Mouse (Mus musculus): ENCODE measurements around the gene Nol7.

Nol7 gene

GRCm38 (mm10) chr13:43398297-43399080, at the start of gene Nol7:
Gene Nol7 (plus strand): TSS chr13:43398390.
- DNase-seq (ENCODE audit: low spot score in 2 of 2), result peak; percentile 95 to 96

GRCm38 (mm10) chr13:43349376-43349775, 48.8 kb upstream of the Nol7 start:
- no peak for DNase-seq (ENCODE audit: low spot score in 2 of 2)

- DNase-seq (ENCODE audit: low spot score in 2 of 2), result no peak
Measured at GRCm38 (mm10) chr13:43350489-43351169, 47.6 kb upstream of the Nol7 start.

GRCm38 (mm10) chr13:43353356-43353755, 44.8 kb upstream of the Nol7 start:
- DNase-seq (ENCODE audit: low spot score in 2 of 2), result no peak

- no peak for DNase-seq (ENCODE audit: low spot score in 2 of 2)
Measured at GRCm38 (mm10) chr13:43354362-43354761, 43.8 kb upstream of the Nol7 start.

GRCm38 (mm10) chr13:43356346-43357125, 41.7 kb upstream of the Nol7 start:
- DNase-seq (ENCODE audit: low spot score in 2 of 2), result no peak

GRCm38 (mm10) chr13:43360534-43360933, 37.7 kb upstream of the Nol7 start:
- no peak for DNase-seq (ENCODE audit: low spot score in 2 of 2)

- no peak for DNase-seq (ENCODE audit: low spot score in 2 of 2)
Measured at GRCm38 (mm10) chr13:43362353-43362752, 35.8 kb upstream of the Nol7 start.

GRCm38 (mm10) chr13:43364985-43365824, 33.0 kb upstream of the Nol7 start, which contains the start of gene Sirt5:
Gene Sirt5 (plus strand): TSS chr13:43365496.
- DNase-seq (ENCODE audit: low spot score in 2 of 2), result peak; percentile 78 to 89

- no peak for DNase-seq (ENCODE audit: low spot score in 2 of 2)
Measured at GRCm38 (mm10) chr13:43365825-43366184, 32.4 kb upstream of the Nol7 start.

- DNase-seq (ENCODE audit: low spot score in 2 of 2), result no peak
Measured at GRCm38 (mm10) chr13:43370063-43370462, 28.1 kb upstream of the Nol7 start.

GRCm38 (mm10) chr13:43372892-43373291, 25.3 kb upstream of the Nol7 start:
- no peak for DNase-seq (ENCODE audit: low spot score in 2 of 2)

GRCm38 (mm10) chr13:43374205-43374604, 24.0 kb upstream of the Nol7 start:
- no peak for DNase-seq (ENCODE audit: low spot score in 2 of 2)

GRCm38 (mm10) chr13:43374918-43375432, 23.2 kb upstream of the Nol7 start:
- no peak for DNase-seq (ENCODE audit: low spot score in 2 of 2)

- no peak for DNase-seq (ENCODE audit: low spot score in 2 of 2)
Measured at GRCm38 (mm10) chr13:43379989-43380388, 18.2 kb upstream of the Nol7 start.

- no peak for DNase-seq (ENCODE audit: low spot score in 2 of 2)
Measured at GRCm38 (mm10) chr13:43385321-43385720, 12.9 kb upstream of the Nol7 start.

GRCm38 (mm10) chr13:43397700-43398296, 392 bp upstream of the Nol7 start:
- DNase-seq (ENCODE audit: low spot score in 2 of 2), result no peak

- peak in 1 of 2 experiments; percentile 46 for DNase-seq (ENCODE audit: low spot score in 2 of 2)
Measured at GRCm38 (mm10) chr13:43399576-43399975, 1.4 kb downstream of the Nol7 start.

- no peak for DNase-seq (ENCODE audit: low spot score in 2 of 2)
Measured at GRCm38 (mm10) chr13:43412311-43412710, 14.1 kb downstream of the Nol7 start.

- DNase-seq (ENCODE audit: low spot score in 2 of 2), result no peak
Measured at GRCm38 (mm10) chr13:43413611-43414010, 15.4 kb downstream of the Nol7 start.

GRCm38 (mm10) chr13:43415249-43415648, 17.1 kb downstream of the Nol7 start:
- DNase-seq (ENCODE audit: low spot score in 2 of 2), result no peak
